In genomic region chr7:145189342-145189741, GRCm38 (mm10) we compare ENCODE assay signal across 19 mouse cellular contexts. TPM values are rescaled to one million over a fixed set of nuclear protein-coding genes. Genes with fewer than 3 reads are reported as not detected.
"Had no signal": no experiment of that assay in that cellular context is flagged by ENCODE, and none has a peak within 500 bp of the region (broad histone marks: within the 10 kb centered on the region; RNA-seq: fewer than 3 reads in every experiment).

No protein-coding gene starts in this region.

- H3K27ac ChIP-seq: kidney, postnatal 0 days; limb, embryonic 12.5 days; liver, embryonic 15.5 days; midbrain, embryonic 10.5 days; neural tube, embryonic 12.5 days; stomach, embryonic 15.5 days had no signal

- DNase-seq: kidney, postnatal 36 days; layer of hippocampus, adult 9-11 months; layer of hippocampus, postnatal 36 days; lung, adult 2 months; lung, postnatal 36 days; midbrain, embryonic 14.5 days; right cerebral cortex, postnatal 14 days; thymus, adult 2 months; thymus, postnatal 36 days had no signal

- H3K9ac ChIP-seq: limb, embryonic 12.5 days; liver, embryonic 15.5 days; neural tube, embryonic 12.5 days; stomach, embryonic 15.5 days had no signal

- H3K4me1 ChIP-seq: liver, embryonic 15.5 days; neural tube, embryonic 12.5 days had no signal

- H3K9me3 ChIP-seq: limb, embryonic 12.5 days; liver, embryonic 15.5 days; midbrain, embryonic 10.5 days; neural tube, embryonic 12.5 days; stomach, embryonic 15.5 days had no signal

- H3K27me3 ChIP-seq: limb, embryonic 12.5 days; liver, embryonic 15.5 days; neural tube, embryonic 12.5 days; stomach, embryonic 15.5 days had no signal

- ATAC-seq: lung, postnatal 0 days had no signal

- H3K4me2 ChIP-seq: limb, embryonic 12.5 days; liver, embryonic 15.5 days; neural tube, embryonic 12.5 days; stomach, embryonic 15.5 days had no signal

- H3K4me3 ChIP-seq: limb, embryonic 12.5 days; liver, embryonic 15.5 days; midbrain, embryonic 10.5 days; neural tube, embryonic 12.5 days; stomach, embryonic 15.5 days had no signal

- H3K36me3 ChIP-seq: limb, embryonic 12.5 days; liver, embryonic 15.5 days; midbrain, embryonic 10.5 days; neural tube, embryonic 12.5 days; stomach, embryonic 15.5 days had no signal

RNA-seq across cellular contexts. Expression of gene 1810010D01Rik, which starts 18.6 kb away (rescaled TPM):
- total RNA-seq: left cerebral cortex, postnatal 25 days; liver, adult 2 months; megakaryocyte, adult 5-6 weeks had no signal
- polyA plus RNA-seq: kidney, postnatal 0 days had no signal
